Mouse (Mus musculus) lung, postnatal 0 days (tissue): ENCODE results near the gene Agtpbp1.

Experiments
- CTCF ChIP-seq: IDR thresholded peaks from 2 replicates; pipeline ENCODE4 v1.5.1; 2016; ENCODE audit warnings: antibody characterized with exemption, mild to moderate bottlenecking
- EP300 ChIP-seq: IDR thresholded peaks from 2 replicates; pipeline ENCODE4 v1.6.1; 2016; ENCODE audit warnings: antibody characterized with exemption, mild to moderate bottlenecking, control low read depth

DNA sequence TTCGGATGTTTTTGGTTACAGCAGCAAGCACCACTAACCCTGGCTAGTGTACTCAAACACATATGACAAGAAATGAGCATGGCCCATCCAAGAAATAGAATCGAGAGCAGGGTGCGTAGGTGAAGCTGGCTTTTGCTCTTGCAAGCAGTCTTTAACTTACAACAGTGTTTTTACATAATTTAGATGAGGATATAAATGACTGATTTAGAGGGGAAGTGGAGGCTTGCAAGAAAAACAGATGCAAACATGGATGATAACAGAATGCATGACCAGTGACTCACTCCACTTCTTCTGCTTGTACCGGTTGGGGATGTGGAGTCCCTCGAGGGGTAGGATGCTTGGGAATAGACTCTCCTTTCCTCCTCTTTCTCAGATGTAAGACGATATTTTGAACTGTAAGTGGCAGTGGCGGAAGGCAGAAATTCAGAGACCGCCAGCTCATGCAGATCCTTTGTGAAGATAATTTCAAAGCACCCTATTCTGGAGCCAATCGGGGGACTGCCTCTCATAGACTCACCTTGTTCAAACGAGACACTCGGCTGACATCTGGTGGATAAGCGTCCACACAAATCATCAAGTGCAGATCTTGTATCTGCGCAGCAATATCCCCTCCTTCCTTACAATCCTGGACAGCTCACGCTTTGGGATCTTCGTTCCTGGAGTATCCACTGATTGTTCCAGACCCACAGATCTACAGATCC, 168.3 kb downstream of the Agtpbp1 start:
- TF ChIP-seq EP300, result no peak
- no peak for TF ChIP-seq CTCF
